Mouse (Mus musculus): Measurements from ENCODE around the gene Efl1.

DNA sequence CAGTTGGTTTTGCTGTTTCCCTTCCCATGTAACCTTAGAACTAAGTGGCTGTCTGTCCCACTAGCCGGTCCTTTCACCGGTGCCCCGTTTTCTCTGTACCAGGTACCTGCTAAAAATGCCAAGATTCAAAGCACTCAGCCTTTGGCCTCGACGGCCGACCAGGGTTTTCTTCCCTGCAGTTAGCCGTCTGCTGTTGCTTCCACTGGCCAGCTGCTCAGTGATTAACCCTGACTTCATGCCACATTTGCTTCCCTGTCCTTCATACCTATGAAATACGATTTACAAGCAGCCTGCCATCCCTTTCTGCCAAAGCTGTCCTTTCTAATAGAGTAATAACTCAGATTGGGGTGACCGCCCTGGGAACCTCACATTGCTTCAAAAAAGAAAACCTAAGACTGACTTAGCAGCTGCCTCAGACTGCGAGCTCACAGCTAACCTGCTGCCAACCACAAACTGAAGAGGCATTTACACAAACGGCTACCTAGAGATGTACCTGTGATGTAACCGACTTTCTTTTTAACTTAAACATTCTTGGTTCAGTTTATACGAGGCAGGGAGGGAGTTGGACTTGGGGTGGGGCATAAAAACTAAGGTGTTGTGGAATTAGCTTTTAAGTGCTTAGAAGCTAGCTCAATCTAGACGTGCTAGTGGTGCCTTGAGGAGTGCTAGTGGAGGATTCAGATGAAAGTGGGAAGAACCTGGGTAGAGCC, 77.5 kb downstream of the Efl1 start:
- no peak for TF ChIP-seq POLR2A (IDR thresholded peaks at IDR 0.05; ENCODE audit: low read depth, low read length)
- no peak for TF ChIP-seq CTCF (conservative IDR thresholded peaks at IDR 0.05; ENCODE audit: insufficient read depth, insufficient read length, low read depth, low read length)
